Mouse (Mus musculus) layer of hippocampus, adult 8-10 months (tissue): ENCODE data around the gene Prpf38a. TPM values are rescaled to one million over a fixed set of nuclear protein-coding genes. Genes with fewer than 3 reads are reported as not detected.

Experiments
- DNase-seq, 2 experiments: peaks; one replicate each; pipeline ENCODE4 v3.0.0; 2022; ENCODE audit warnings: low spot score in 2 of 2
- total RNA-seq, 4 experiments: library from RNA; stranded (reverse); gene quantifications; 2 replicates each; pipeline ENCODE4 v1.2.4; 2022

Gene Prpf38a
- 10 to 100 TPM; 26.5 to 30.1 (median 29.1) TPM for total RNA-seq

- peak; percentile 94 to 97 for DNase-seq
Observed at GRCm38 (mm10) chr4:108578840-108579742, at the start of gene Prpf38a, which contains the start of gene Orc1. Gene Prpf38a (minus strand): TSS chr4:108579336. Gene Orc1 (plus strand): TSS chr4:108579423.

- DNase-seq: no peak
Observed at GRCm38 (mm10) chr4:108627066-108627465, 47.9 kb upstream of the Prpf38a start.

- no peak for DNase-seq
Observed at GRCm38 (mm10) chr4:108621504-108621903, 42.4 kb upstream of the Prpf38a start.

GRCm38 (mm10) chr4:108620536-108620935, 41.4 kb upstream of the Prpf38a start:
- DNase-seq: no peak

- DNase-seq: peak; percentile 85 to 86
Observed at GRCm38 (mm10) chr4:108619587-108620341, 40.6 kb upstream of the Prpf38a start, which contains the start of gene Cc2d1b. Gene Cc2d1b (plus strand): TSS chr4:108619940.

GRCm38 (mm10) chr4:108619165-108619564, 40.0 kb upstream of the Prpf38a start:
- DNase-seq: no peak

- DNase-seq: no peak
Observed at GRCm38 (mm10) chr4:108618586-108618985, 39.5 kb upstream of the Prpf38a start.

- no peak for DNase-seq
Observed at GRCm38 (mm10) chr4:108610935-108611334, 31.8 kb upstream of the Prpf38a start.

GRCm38 (mm10) chr4:108608651-108609050, 29.5 kb upstream of the Prpf38a start:
- no peak for DNase-seq

- no peak for DNase-seq
Observed at GRCm38 (mm10) chr4:108601870-108602269, 22.7 kb upstream of the Prpf38a start.

GRCm38 (mm10) chr4:108598306-108598705, 19.2 kb upstream of the Prpf38a start:
- no peak for DNase-seq

- DNase-seq: no peak
Observed at GRCm38 (mm10) chr4:108595785-108596184, 16.6 kb upstream of the Prpf38a start.

- peak in 1 of 2 experiments; percentile 28 for DNase-seq
Observed at GRCm38 (mm10) chr4:108593376-108593775, 14.2 kb upstream of the Prpf38a start.

GRCm38 (mm10) chr4:108579743-108580411, 741 bp upstream of the Prpf38a start:
- DNase-seq: no peak

- DNase-seq: no peak
Observed at GRCm38 (mm10) chr4:108572644-108573043, 6.5 kb downstream of the Prpf38a start.

GRCm38 (mm10) chr4:108565026-108565425, 14.1 kb downstream of the Prpf38a start:
- no peak for DNase-seq

- no peak for DNase-seq
Observed at GRCm38 (mm10) chr4:108539701-108540100, 39.4 kb downstream of the Prpf38a start.
